Mouse (Mus musculus): ENCODE results near the gene Zbed5.
"Not testable (repeated sequence)": the region's sequence is repeated elsewhere in the genome, so short reads cannot be mapped to it uniquely, and the experiment has no call there.

Gene Zbed5

GRCm38 (mm10) chr5:129895198-129896088 is at the start of gene Zbed5:
TSS of gene Zbed5 (plus strand) at chr5:129895723.
- DNase-seq: peak; percentile 94

- DNase-seq: peak; percentile 97
These were observed 48.6 kb upstream of the Zbed5 start, which contains the start of gene Sumf2 for GRCm38 (mm10) chr5:129846752-129847557. TSS of gene Sumf2 (plus strand) at chr5:129846986.

- no peak for DNase-seq
These were observed 48.0 kb upstream of the Zbed5 start for GRCm38 (mm10) chr5:129847558-129847820.

DNA sequence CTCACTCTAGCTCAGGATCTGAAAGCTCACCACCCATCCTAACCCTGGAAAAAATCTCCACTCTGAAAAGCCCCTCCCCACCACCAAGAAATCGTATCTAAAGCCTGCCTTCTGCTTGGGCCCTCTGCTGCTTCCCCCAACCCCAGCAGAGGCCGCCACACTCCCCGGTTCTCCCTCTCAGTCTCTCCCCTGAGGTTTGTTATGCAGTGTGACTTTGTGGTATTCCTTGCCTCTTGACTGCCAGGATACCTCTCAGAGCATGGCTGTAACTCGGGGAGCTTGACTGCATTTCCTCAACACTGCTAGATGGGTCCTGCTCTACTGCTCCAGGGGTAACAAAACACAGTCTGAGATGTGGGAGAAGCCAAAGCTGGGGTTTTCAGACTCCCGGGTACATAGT is 40.4 kb upstream of the Zbed5 start:
- no peak for DNase-seq

- DNase-seq: no peak
These were observed 39.1 kb upstream of the Zbed5 start for GRCm38 (mm10) chr5:129856414-129856813.

DNA sequence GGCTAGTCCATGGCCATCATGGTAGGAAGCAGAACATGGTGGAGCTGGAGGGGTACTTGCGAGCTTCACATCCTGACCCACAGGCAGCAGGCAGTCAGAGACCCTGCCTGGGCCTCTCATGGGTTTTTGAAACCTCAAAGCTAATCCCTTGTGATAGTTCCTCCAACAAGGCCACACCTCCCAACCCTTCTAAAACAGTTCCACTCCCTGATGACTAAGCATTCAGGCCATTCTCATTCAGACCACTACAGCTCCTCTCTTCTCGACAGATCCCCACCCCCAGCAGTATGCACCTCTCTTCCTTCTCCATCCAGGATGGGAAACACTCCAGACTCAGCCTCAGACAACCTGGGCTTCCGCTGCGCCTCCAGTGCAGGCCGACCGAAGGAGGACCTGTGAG is 33.2 kb upstream of the Zbed5 start:
- no peak for DNase-seq

GRCm38 (mm10) chr5:129864467-129864866 is 31.1 kb upstream of the Zbed5 start:
- peak; percentile 53 for DNase-seq

GRCm38 (mm10) chr5:129865841-129866240 is 29.7 kb upstream of the Zbed5 start:
- no peak for DNase-seq

GRCm38 (mm10) chr5:129869238-129869995 is 26.1 kb upstream of the Zbed5 start:
- DNase-seq: no peak

DNA sequence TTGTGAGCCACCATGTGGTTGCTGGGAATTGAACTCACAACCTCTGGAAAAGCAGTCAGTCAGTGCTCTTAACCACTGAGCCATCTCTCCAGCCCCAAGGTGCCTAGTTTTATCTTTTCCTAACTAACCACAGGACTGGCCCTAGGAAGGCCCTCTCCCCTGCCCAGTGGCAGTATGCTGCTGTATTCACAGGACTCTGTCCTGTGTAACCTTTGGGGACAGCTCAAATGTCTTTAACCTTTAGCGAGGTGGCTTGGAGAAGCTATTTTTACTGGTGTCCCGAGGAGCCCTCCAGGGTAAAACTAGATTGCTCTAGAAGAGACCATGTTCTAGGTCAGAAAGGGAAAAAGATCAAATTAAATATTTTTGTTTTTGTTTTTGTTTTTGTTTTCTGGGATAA is 24.3 kb upstream of the Zbed5 start:
- no peak for DNase-seq

DNA sequence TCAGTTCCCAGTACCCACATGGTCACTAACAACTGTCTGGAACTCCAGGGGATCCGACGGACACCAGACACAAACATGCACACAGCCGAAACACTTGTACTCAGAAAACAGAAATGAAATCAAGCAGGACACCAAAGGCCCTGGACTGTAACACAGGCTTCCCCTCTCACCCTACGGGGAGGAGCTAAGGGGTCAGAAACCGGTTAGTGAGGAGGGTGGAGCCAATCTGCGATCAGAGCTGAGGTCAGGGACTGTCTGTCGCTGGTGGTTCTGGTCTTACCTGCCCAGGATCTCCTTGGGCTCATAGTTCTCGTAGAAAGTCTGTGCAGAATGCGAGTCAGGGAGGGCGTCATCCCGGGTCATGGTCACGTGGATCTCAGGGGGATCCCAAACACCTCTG is 21.6 kb upstream of the Zbed5 start:
- no peak for DNase-seq

GRCm38 (mm10) chr5:129875098-129875497 is 20.4 kb upstream of the Zbed5 start:
- DNase-seq: no peak

DNA sequence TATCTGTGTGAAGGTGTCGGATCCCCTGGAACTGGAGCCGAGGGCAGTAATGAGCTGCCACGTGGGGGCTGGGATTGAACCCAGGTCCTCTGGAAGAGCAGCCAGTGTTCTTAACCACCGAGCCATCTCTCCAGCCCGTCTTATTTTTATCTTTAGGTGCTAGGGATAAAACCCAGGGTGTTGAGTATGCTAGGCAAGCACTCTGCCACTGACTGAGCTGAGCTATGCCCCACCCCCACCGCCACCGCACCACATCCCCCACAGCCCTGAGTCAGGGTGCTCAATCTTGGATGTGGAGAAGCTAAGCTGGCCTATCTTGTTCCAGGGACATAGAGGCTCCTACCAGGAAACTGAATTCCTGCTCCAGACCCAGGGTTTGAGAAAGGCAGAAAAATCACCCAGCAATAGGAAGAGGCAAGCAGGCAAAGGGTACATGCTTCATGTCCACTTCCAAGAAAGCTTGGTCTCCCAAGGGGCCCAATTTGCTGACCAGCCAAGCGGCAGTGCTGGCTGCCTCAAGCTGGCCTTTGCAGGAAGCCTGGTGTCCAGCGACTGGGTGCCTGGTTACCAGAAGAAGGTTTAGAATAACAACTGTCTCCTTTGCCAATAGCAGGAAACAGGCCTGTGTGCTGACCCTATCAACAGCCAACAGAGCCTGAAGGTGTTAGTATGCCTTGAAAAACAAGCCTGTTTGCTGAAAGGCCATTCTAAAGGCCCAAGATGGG is 17.6 kb upstream of the Zbed5 start:
- no peak for DNase-seq

DNA sequence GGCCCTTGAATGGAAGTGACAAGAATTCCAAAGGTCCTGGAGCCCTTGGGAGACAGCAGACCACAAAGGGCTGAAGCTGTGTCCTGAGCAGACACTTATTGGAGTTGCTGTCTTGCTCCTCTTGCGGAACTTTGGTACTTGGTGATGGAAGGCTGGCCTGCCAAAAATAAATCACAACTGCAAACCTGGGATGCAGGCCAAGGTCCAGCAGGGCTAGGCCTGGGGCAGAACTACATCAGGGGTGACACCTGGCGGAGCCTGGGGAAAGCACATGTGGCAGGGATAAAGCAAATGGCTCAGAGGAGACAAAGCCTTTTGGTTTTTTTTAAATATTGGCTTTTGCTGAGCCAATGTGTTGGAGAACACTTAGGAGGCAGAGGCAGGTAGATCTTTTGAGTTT is 16.6 kb upstream of the Zbed5 start:
- peak; percentile 91 for DNase-seq

- DNase-seq: no peak
These were observed 15.6 kb upstream of the Zbed5 start for GRCm38 (mm10) chr5:129879888-129880287.

GRCm38 (mm10) chr5:129886271-129886670 is 9.3 kb upstream of the Zbed5 start:
- DNase-seq: no peak

- DNase-seq: peak; percentile 99
These were observed 8.4 kb upstream of the Zbed5 start, which contains the start of gene Chchd2 for GRCm38 (mm10) chr5:129886911-129887636. TSS of gene Chchd2 (minus strand) at chr5:129887470.

- not testable (repeated sequence) for DNase-seq
These were observed 5.1 kb upstream of the Zbed5 start for GRCm38 (mm10) chr5:129890390-129890789.

GRCm38 (mm10) chr5:129898449-129898848 is 2.9 kb downstream of the Zbed5 start, which contains the start of gene Phkg1:
TSS of gene Phkg1 (minus strand) at chr5:129898549.
- no peak for DNase-seq

- no peak for DNase-seq
These were observed 12.3 kb downstream of the Zbed5 start for GRCm38 (mm10) chr5:129907775-129908174.

DNA sequence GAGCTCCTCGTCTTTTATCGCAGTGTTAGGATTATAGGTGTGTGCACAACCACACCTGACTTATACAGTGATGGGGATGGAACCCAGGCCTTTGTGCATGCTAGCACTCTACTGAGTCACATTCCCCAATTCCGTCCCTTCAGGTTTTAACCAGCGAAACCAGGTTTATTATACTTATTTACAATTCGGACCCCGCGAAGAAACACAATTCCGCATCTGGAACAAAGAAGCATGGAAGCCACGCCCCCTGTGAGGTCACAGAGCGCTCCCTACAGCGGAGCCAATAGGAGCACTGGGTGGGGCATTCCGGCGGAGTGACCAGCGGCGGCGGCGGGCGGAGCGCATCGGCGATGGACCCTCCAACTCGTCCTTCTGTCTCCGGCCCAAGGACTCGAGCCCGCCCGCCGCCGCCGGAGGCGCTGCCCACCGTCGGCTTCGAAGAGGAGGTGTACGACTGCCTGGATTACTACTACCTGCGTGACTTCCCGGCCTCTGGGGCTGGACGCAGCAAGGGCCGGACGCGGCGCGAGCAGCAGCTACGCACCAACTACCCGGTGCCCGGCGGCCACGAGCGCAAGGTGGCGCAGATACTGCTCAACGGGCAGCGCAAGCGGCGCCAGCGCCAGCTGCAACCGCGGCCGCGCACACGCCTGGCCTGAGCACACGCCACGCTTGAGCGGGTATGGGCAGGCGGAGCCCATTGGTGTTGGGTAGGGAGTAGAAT is 12.9 kb downstream of the Zbed5 start, which contains the start of gene Nupr1l:
TSS of gene Nupr1l (plus strand) at position 299 of the 724 bp plus-strand sequence.
- peak; percentile 91 for DNase-seq

Data from kidney, adult 9 months (tissue).